Mouse (Mus musculus): ENCODE data around the gene Dchs2. TPM values are rescaled to one million over a fixed set of nuclear protein-coding genes. Genes with fewer than 3 reads are reported as not detected.

Dchs2 gene
- polyA plus RNA-seq, 1 experiment = not detected

- Histone ChIP-seq H3K27ac (ENCODE audit: insufficient read depth, low read depth, low read length) (no peak overlapping the region), H3K4me1 (ENCODE audit: control insufficient read depth, insufficient read depth, low read length) (no peaks in the 10 kb centered on the region), H3K4me3 (ENCODE audit: insufficient read depth, low read length) (no peak overlapping the region)
- TF ChIP-seq POLR2A (IDR thresholded peaks at IDR 0.05; ENCODE audit: borderline replicate concordance, low read depth, low read length) (no peak), CTCF (IDR thresholded peaks at IDR 0.05; ENCODE audit: low read depth, low read length) (no peak)
Observed at GRCm38 (mm10) chr3:83270982-83271381, 143.2 kb downstream of the Dchs2 start.

DNA sequence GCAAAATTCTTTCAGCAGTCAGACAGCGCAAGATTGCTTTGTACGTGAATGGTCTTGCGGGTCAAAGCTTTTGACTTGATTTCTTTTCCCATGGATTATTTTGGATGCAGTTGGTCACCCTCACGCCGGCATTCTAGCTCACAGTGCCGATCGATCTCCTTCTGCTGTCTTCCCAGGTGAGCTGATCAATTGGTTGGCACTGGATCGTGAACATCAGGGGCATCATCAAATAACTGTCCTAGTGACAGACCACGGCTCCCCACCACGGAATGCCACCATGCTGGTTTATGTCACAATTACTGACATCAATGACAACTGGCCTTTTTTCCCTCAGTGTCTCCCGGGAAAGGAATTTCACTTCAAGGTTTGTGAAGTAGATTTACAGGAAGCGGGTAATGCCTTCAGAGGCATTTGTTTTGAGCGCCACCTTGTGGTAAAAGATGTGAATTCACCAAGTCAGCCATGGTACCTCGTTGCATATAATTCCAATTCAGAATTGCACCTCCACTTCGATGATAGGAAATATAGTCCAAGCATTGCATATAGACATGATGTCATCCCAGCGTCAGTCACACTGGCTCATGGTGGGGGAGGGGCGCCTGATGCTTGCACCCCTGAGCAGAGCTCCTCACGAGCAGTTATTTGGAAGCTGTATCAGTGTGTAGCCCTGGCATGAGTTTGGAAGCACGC, 146.0 kb downstream of the Dchs2 start:
- no peak overlapping the region for H3K4me3 ChIP-seq (ENCODE audit: insufficient read depth, low read length)
- TF ChIP-seq CTCF (IDR thresholded peaks at IDR 0.05; ENCODE audit: low read depth, low read length) (0 out of 2 replicates have a peak, but pooled peaks have one; percentile 5), POLR2A (IDR thresholded peaks at IDR 0.05; ENCODE audit: borderline replicate concordance, low read depth, low read length) (no peak)
- H3K4me1 ChIP-seq (ENCODE audit: control insufficient read depth, insufficient read depth, low read length) = no peaks in the 10 kb centered on the region
- no peak overlapping the region for H3K27ac ChIP-seq (ENCODE audit: insufficient read depth, low read depth, low read length)

GRCm38 (mm10) chr3:83275703-83276102, 148.0 kb downstream of the Dchs2 start:
- Histone ChIP-seq H3K27ac (ENCODE audit: insufficient read depth, low read depth, low read length) (no peak overlapping the region), H3K4me1 (ENCODE audit: control insufficient read depth, insufficient read depth, low read length) (no peaks in the 10 kb centered on the region), H3K4me3 (ENCODE audit: insufficient read depth, low read length) (no peak overlapping the region)
- TF ChIP-seq CTCF (IDR thresholded peaks at IDR 0.05; ENCODE audit: low read depth, low read length) = no peak
- no peak for TF ChIP-seq POLR2A (IDR thresholded peaks at IDR 0.05; ENCODE audit: borderline replicate concordance, low read depth, low read length)

DNA sequence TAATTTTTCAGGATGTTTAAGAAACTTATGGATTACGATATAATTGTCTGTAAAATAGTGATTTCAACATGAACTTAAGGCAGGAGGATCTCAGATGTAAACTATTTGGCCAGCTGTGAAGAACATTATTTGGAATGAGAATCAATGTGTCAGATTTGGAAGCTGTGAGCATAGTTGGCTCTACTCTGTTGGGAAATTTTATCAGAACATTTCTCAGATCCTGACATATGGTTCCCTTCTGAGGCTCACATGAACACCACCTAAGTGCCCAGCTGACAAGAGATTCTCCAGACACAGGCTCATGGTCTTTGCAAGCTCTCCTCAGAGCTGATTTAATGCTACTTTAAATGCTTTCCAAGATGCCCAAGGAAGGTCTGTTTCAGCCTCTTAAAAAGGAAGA, 156.1 kb downstream of the Dchs2 start:
- Histone ChIP-seq H3K4me1 (ENCODE audit: control insufficient read depth, insufficient read depth, low read length) (no peaks in the 10 kb centered on the region), H3K27ac (ENCODE audit: insufficient read depth, low read depth, low read length) (no peak overlapping the region), H3K4me3 (ENCODE audit: insufficient read depth, low read length) (no peak overlapping the region)
- no peak for TF ChIP-seq POLR2A (IDR thresholded peaks at IDR 0.05; ENCODE audit: borderline replicate concordance, low read depth, low read length)

GRCm38 (mm10) chr3:83286975-83287405, 159.2 kb downstream of the Dchs2 start:
- Histone ChIP-seq H3K4me1 (ENCODE audit: control insufficient read depth, insufficient read depth, low read length) (no peaks in the 10 kb centered on the region), H3K27ac (ENCODE audit: insufficient read depth, low read depth, low read length) (no peak overlapping the region), H3K4me3 (ENCODE audit: insufficient read depth, low read length) (no peak overlapping the region)
- TF ChIP-seq CTCF (IDR thresholded peaks at IDR 0.05; ENCODE audit: low read depth, low read length) = no peak
- TF ChIP-seq POLR2A (IDR thresholded peaks at IDR 0.05; ENCODE audit: borderline replicate concordance, low read depth, low read length) = no peak

GRCm38 (mm10) chr3:83288118-83288840, 160.5 kb downstream of the Dchs2 start:
- Histone ChIP-seq H3K4me3 (ENCODE audit: insufficient read depth, low read length) (no peak overlapping the region), H3K27ac (ENCODE audit: insufficient read depth, low read depth, low read length) (no peak overlapping the region), H3K4me1 (ENCODE audit: control insufficient read depth, insufficient read depth, low read length) (no peaks in the 10 kb centered on the region)
- TF ChIP-seq POLR2A (IDR thresholded peaks at IDR 0.05; ENCODE audit: borderline replicate concordance, low read depth, low read length) (no peak), CTCF (IDR thresholded peaks at IDR 0.05; ENCODE audit: low read depth, low read length) (no peak)

DNA sequence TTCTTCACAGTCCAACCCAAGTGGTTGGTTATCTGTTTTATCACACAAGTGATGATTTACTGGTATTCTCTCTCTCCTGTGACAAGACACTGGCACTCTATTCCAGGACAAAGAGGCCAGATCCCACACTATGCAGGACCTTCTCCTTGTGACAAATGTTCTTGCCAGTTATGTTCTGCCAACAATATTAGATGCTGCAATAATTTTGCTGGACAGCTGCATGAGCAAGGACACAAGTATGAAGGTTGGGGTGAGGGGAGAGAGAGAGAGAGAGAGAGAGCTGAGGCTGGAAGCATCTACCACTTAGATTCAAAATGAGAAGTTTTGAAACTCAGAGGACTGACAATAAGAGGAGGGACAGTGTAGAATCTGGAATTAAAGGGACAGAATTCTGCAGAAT, 162.7 kb downstream of the Dchs2 start:
- H3K4me3 ChIP-seq (ENCODE audit: insufficient read depth, low read length) = no peak overlapping the region
- no peak overlapping the region for H3K27ac ChIP-seq (ENCODE audit: insufficient read depth, low read depth, low read length)
- H3K4me1 ChIP-seq (ENCODE audit: control insufficient read depth, insufficient read depth, low read length) = no peaks in the 10 kb centered on the region
- no peak for TF ChIP-seq CTCF (IDR thresholded peaks at IDR 0.05; ENCODE audit: low read depth, low read length)
- TF ChIP-seq POLR2A (IDR thresholded peaks at IDR 0.05; ENCODE audit: borderline replicate concordance, low read depth, low read length) = no peak

- Histone ChIP-seq H3K4me1 (ENCODE audit: control insufficient read depth, insufficient read depth, low read length) (no peaks in the 10 kb centered on the region), H3K4me3 (ENCODE audit: insufficient read depth, low read length) (no peak overlapping the region), H3K27ac (ENCODE audit: insufficient read depth, low read depth, low read length) (no peak overlapping the region)
- no peak for TF ChIP-seq POLR2A (IDR thresholded peaks at IDR 0.05; ENCODE audit: borderline replicate concordance, low read depth, low read length)
- no peak for TF ChIP-seq CTCF (IDR thresholded peaks at IDR 0.05; ENCODE audit: low read depth, low read length)
Observed at GRCm38 (mm10) chr3:83290953-83291352, 163.2 kb downstream of the Dchs2 start.

GRCm38 (mm10) chr3:83299783-83300382, 172.1 kb downstream of the Dchs2 start:
- Histone ChIP-seq H3K27ac (ENCODE audit: insufficient read depth, low read depth, low read length) (no peak overlapping the region), H3K4me1 (ENCODE audit: control insufficient read depth, insufficient read depth, low read length) (no peaks in the 10 kb centered on the region), H3K4me3 (ENCODE audit: insufficient read depth, low read length) (no peak overlapping the region)
- no peak for TF ChIP-seq CTCF (IDR thresholded peaks at IDR 0.05; ENCODE audit: low read depth, low read length)
- TF ChIP-seq POLR2A (IDR thresholded peaks at IDR 0.05; ENCODE audit: borderline replicate concordance, low read depth, low read length) = no peak

DNA sequence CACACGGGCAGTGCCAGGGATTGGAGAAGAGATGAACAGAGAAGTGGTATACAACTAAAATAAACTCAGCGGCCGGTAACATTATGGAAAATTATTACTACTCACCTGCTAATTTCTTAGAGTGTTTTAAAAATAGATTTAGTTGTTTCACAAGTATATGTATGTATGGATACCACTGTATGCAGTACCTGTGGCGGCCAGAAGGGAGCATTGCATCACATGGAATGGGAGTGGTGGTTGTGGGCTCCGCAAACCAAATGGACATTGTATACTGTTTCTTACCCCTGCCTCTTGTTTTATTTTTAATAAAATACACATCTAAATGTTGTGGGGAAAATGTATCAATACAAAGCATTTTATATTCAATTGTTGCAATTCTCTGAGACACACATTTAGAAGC, 176.1 kb downstream of the Dchs2 start:
- Histone ChIP-seq H3K4me3 (ENCODE audit: insufficient read depth, low read length) (no peak overlapping the region), H3K27ac (ENCODE audit: insufficient read depth, low read depth, low read length) (no peak overlapping the region), H3K4me1 (ENCODE audit: control insufficient read depth, insufficient read depth, low read length) (no peaks in the 10 kb centered on the region)
- TF ChIP-seq CTCF (IDR thresholded peaks at IDR 0.05; ENCODE audit: low read depth, low read length) (no peak), POLR2A (IDR thresholded peaks at IDR 0.05; ENCODE audit: borderline replicate concordance, low read depth, low read length) (no peak)
